Mouse (Mus musculus): ENCODE measurements around the gene Eepd1. TPM values are rescaled to one million over a fixed set of nuclear protein-coding genes. Genes with fewer than 3 reads are reported as not detected.

Eepd1 gene
- polyA plus RNA-seq, 1 experiment from 2014 or later: 6.9 TPM

DNA sequence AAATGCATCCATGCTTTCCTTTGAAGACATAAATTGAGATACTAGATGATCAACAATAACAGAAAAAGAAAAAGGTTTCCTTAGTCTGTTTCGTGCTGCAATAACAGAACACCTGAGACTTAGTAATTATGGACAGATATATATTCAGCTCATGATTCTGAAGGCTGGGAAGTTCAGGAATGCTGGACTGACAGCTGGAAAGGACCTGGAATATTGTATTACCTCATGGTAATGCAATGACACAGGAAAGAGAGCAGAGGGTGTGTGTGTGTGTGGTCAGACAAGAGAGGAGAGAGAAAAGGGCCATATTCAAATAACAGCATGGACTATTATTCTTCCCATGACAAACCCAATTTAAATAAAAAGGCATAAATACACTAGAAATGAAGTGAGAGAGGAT lies 17.0 kb upstream of the Eepd1 start:
- Histone ChIP-seq H3K9ac (replicated peaks; ENCODE audit: low read length) (no peak overlapping the region), H3K4me2 (ENCODE audit: low read length) (no peak overlapping the region), H3K4me3 (replicated peaks; ENCODE audit: low read depth, low read length) (no peak overlapping the region), H3K27me3 (ENCODE audit: control insufficient read depth, insufficient read depth, low read length) (no peaks in the 10 kb centered on the region), H3K27ac (replicated peaks; ENCODE audit: low read depth, low read length) (no peak overlapping the region), H3K9me3 (ENCODE audit: control insufficient read depth, low read length) (no peaks in the 10 kb centered on the region), H3K36me3 (ENCODE audit: control insufficient read depth, insufficient read depth, low read length) (no peaks in the 10 kb centered on the region), H3K4me1 (ENCODE audit: control insufficient read depth, insufficient read depth, low read length) (no peaks in the 10 kb centered on the region)
- no peak for DNase-seq
- WGBS: 87% methylated on average over 1 of the region's 1 CpGs
- no peak for ATAC-seq (ENCODE audit: low FRiP score, low TSS enrichment)

DNA sequence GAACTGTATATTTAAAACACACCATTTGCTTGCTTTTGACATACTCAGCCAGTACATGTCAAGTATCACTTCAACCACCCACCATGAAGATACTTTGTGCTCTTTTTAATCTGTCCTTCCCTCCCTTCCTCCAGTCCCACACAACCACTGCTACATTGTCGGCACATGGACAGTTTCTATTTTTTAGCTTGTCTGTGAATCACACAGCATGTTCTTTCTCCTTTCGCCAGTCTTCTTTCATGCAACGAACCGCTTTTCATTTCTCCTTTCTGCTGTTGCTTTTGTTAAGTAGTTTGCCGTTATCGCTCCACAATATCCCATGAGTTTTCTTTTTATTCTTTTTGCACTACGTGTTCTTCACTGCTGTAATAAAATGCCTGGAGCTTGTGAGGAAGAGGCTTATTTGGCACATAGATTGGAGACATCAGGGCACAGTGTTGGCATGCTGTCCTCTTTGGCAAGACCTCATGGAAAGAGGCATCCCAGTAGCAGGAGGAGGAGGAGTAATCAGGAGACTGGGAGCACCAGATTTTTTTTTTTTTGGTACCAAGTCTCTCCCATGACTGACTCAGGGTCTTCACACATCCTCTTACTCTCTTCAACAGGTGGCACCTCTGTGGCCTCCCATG lies 1.8 kb upstream of the Eepd1 start:
- Histone ChIP-seq H3K36me3 (ENCODE audit: control insufficient read depth, insufficient read depth, low read length) (no peaks in the 10 kb centered on the region), H3K4me2 (ENCODE audit: low read length) (no peak overlapping the region), H3K27me3 (ENCODE audit: control insufficient read depth, insufficient read depth, low read length) (no peaks in the 10 kb centered on the region), H3K27ac (replicated peaks; ENCODE audit: low read depth, low read length) (no peak overlapping the region), H3K9me3 (ENCODE audit: control insufficient read depth, low read length) (no peaks in the 10 kb centered on the region), H3K4me1 (ENCODE audit: control insufficient read depth, insufficient read depth, low read length) (peaks cover 5% of the 10 kb centered on the region; the same call in 1 of the 2 replicates), H3K4me3 (replicated peaks; ENCODE audit: low read depth, low read length) (no peak overlapping the region), H3K9ac (replicated peaks; ENCODE audit: low read length) (no peak overlapping the region)
- WGBS: 92% methylated on average over 7 of the region's 7 CpGs
- ATAC-seq (ENCODE audit: low FRiP score, low TSS enrichment): no peak
- DNase-seq: no peak

DNA sequence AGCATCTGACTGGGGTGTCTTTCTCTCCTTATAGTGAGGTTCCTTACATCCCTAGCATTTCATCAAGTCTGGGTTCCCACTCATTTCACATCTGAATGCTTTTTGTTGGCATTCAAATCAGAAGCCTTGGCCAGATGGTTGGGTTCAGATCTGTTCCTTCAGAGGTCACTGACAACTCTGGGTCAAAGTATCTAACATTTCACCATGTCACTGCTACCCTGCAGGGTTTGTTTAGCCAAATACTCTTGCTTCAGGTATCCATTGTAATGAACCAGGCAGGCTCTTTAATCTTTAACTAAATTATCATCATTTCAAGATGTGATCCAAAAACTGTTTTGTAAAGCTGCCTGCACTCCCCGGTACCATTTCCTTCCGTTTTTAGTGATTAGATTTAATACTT lies 671 bp upstream of the Eepd1 start:
- Histone ChIP-seq H3K27ac (replicated peaks; ENCODE audit: low read depth, low read length) (no peak overlapping the region), H3K9ac (replicated peaks; ENCODE audit: low read length) (no peak overlapping the region), H3K4me1 (ENCODE audit: control insufficient read depth, insufficient read depth, low read length) (peaks cover 8% of the 10 kb centered on the region; the same call in 1 of the 2 replicates), H3K27me3 (ENCODE audit: control insufficient read depth, insufficient read depth, low read length) (no peaks in the 10 kb centered on the region), H3K4me2 (ENCODE audit: low read length) (no peak overlapping the region; the same call in 1 of the 2 replicates), H3K36me3 (ENCODE audit: control insufficient read depth, insufficient read depth, low read length) (no peaks in the 10 kb centered on the region), H3K4me3 (replicated peaks; ENCODE audit: low read depth, low read length) (no peak overlapping the region), H3K9me3 (ENCODE audit: control insufficient read depth, low read length) (no peaks in the 10 kb centered on the region)
- ATAC-seq (ENCODE audit: low FRiP score, low TSS enrichment) (no peak), DNase-seq (no peak)
- WGBS: 94% methylated on average over 2 of the region's 2 CpGs

DNA sequence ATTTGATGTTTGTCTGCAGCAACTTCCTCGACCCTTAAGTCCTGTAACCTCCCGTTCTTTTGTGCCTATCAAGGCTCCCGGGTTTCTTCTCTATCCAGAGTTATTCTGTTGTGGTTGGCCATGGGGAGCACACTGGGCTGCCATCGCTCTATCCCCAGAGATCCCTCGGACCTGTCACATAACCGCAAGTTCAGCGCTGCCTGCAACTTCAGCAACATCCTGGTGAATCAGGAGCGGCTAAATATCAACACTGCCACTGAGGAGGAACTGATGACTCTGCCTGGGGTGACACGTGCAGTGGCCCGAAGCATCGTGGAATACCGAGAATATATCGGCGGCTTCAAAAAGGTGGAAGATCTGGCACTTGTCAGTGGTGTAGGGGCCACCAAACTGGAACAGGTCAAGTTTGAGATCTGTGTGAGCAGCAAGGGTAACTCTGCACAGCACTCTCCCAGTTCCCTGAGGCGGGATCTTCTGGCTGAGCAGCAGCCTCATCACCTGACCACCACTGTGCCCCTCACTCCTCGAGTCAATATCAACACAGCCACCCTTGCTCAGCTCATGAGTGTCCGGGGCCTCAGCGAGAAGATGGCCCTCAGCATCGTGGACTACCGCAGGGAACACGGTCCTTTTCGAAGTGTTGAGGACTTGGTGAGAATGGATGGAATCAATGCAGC lies 1.1 kb downstream of the Eepd1 start:
- ATAC-seq (ENCODE audit: low FRiP score, low TSS enrichment) (no peak), DNase-seq (no peak)
- no peak overlapping the region for H3K9ac ChIP-seq (replicated peaks; ENCODE audit: low read length)
- H3K27me3 ChIP-seq (ENCODE audit: control insufficient read depth, insufficient read depth, low read length): no peaks in the 10 kb centered on the region
- peak overlapping the region; percentile 77 for H3K4me2 ChIP-seq (ENCODE audit: low read length)
- 48% methylated on average over 22 of the region's 22 CpGs for WGBS
- peaks cover 8% of the 10 kb centered on the region; the same call in 1 of the 2 replicates for H3K4me1 ChIP-seq (ENCODE audit: control insufficient read depth, insufficient read depth, low read length)
- no peaks in the 10 kb centered on the region for H3K36me3 ChIP-seq (ENCODE audit: control insufficient read depth, insufficient read depth, low read length)
- H3K4me3 ChIP-seq (replicated peaks; ENCODE audit: low read depth, low read length): peak overlapping the region; percentile 50
- no peaks in the 10 kb centered on the region for H3K9me3 ChIP-seq (ENCODE audit: control insufficient read depth, low read length)
- H3K27ac ChIP-seq (replicated peaks; ENCODE audit: low read depth, low read length): no peak overlapping the region

DNA sequence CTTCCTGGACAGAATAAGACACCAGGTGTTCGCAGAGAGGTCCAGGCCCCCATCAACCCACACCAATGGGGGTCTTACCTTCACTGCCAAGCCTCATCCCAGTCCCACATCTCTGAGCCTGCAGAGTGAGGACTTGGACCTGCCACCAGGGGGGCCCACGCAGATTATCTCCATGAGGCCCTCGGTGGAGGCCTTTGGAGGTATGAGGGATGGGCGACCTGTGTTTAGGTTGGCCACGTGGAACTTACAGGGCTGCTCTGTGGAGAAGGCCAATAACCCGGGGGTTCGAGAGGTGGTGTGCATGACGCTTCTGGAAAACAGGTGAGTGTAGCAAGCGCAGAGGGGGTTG lies 1.6 kb downstream of the Eepd1 start:
- WGBS: 85% methylated on average over 9 of the region's 9 CpGs
- no peak overlapping the region for H3K27ac ChIP-seq (replicated peaks; ENCODE audit: low read depth, low read length)
- H3K36me3 ChIP-seq (ENCODE audit: control insufficient read depth, insufficient read depth, low read length): no peaks in the 10 kb centered on the region
- no peak overlapping the region for H3K9ac ChIP-seq (replicated peaks; ENCODE audit: low read length)
- H3K27me3 ChIP-seq (ENCODE audit: control insufficient read depth, insufficient read depth, low read length): no peaks in the 10 kb centered on the region
- no peak for DNase-seq
- no peaks in the 10 kb centered on the region for H3K9me3 ChIP-seq (ENCODE audit: control insufficient read depth, low read length)
- no peak for ATAC-seq (ENCODE audit: low FRiP score, low TSS enrichment)
- H3K4me2 ChIP-seq (ENCODE audit: low read length): peak overlapping the region; percentile 77
- peaks cover 8% of the 10 kb centered on the region; the same call in 1 of the 2 replicates for H3K4me1 ChIP-seq (ENCODE audit: control insufficient read depth, insufficient read depth, low read length)
- H3K4me3 ChIP-seq (replicated peaks; ENCODE audit: low read depth, low read length): no peak overlapping the region

DNA sequence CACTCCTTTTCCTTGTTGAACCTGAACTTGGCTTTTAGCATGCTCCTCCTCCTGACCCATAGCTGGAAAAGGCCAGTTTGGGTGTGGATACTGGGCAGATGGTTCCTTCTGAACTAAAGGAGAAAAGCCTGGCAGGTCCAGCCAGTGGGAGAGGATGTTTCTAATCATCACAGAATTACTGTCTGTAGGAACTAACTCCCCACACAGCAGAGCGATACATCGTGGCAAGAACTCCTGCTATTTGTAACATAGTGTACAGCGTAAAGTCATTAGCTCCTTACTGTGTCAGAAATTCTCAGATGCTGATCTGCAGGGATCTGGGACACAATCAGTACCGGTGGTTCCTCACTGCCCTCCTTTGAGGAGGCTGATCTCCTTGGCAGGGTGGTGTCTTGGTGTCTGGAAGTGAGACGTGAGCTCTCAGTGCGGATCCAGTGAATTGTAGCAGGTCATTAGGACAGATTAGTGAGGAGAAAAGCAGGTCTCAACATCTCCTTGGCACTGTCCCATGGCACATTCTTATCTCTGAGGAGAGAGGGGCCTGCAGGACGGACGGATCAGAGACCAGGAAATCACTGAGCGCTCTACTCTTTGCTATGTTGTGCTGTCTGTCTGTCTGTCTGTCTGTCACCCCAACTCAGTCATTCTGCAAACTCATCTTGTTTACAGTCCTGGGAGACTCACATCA lies 2.7 kb downstream of the Eepd1 start:
- Histone ChIP-seq H3K36me3 (ENCODE audit: control insufficient read depth, insufficient read depth, low read length) (no peaks in the 10 kb centered on the region), H3K27ac (replicated peaks; ENCODE audit: low read depth, low read length) (no peak overlapping the region), H3K9ac (replicated peaks; ENCODE audit: low read length) (no peak overlapping the region), H3K4me3 (replicated peaks; ENCODE audit: low read depth, low read length) (no peak overlapping the region), H3K27me3 (ENCODE audit: control insufficient read depth, insufficient read depth, low read length) (no peaks in the 10 kb centered on the region), H3K9me3 (ENCODE audit: control insufficient read depth, low read length) (no peaks in the 10 kb centered on the region), H3K4me1 (ENCODE audit: control insufficient read depth, insufficient read depth, low read length) (peaks cover 8% of the 10 kb centered on the region; the same call in 1 of the 2 replicates), H3K4me2 (ENCODE audit: low read length) (peak overlapping the region; percentile 22)
- DNase-seq (no peak), ATAC-seq (ENCODE audit: low FRiP score, low TSS enrichment) (no peak)
- WGBS: 78% methylated on average over 9 of the region's 9 CpGs

DNA sequence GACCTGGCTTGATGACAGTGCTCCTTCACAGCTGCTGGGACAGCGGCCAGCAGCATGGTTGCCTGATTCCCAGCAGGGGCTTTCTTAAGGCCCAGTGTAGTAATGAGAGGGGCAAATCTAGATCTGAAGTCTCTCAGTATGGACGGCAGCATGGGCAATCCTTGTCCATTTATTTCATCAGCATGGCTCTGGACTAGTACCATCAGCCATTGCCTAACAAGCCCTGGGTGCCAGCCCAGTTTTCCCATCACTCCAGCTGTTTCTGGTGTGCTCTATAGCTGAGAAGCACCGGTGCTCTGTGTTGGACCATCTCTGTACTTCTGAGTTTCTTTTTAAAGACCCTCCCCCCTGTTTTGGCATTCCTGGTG lies 3.3 kb downstream of the Eepd1 start:
- Histone ChIP-seq H3K27ac (replicated peaks; ENCODE audit: low read depth, low read length) (no peak overlapping the region), H3K36me3 (ENCODE audit: control insufficient read depth, insufficient read depth, low read length) (no peaks in the 10 kb centered on the region), H3K9ac (replicated peaks; ENCODE audit: low read length) (no peak overlapping the region), H3K4me3 (replicated peaks; ENCODE audit: low read depth, low read length) (no peak overlapping the region), H3K27me3 (ENCODE audit: control insufficient read depth, insufficient read depth, low read length) (no peaks in the 10 kb centered on the region), H3K9me3 (ENCODE audit: control insufficient read depth, low read length) (no peaks in the 10 kb centered on the region), H3K4me1 (ENCODE audit: control insufficient read depth, insufficient read depth, low read length) (peaks cover 8% of the 10 kb centered on the region; the same call in 1 of the 2 replicates), H3K4me2 (ENCODE audit: low read length) (peak overlapping the region; percentile 22)
- WGBS: 66% methylated on average over 3 of the region's 3 CpGs
- DNase-seq (no peak), ATAC-seq (ENCODE audit: low FRiP score, low TSS enrichment) (no peak)

DNA sequence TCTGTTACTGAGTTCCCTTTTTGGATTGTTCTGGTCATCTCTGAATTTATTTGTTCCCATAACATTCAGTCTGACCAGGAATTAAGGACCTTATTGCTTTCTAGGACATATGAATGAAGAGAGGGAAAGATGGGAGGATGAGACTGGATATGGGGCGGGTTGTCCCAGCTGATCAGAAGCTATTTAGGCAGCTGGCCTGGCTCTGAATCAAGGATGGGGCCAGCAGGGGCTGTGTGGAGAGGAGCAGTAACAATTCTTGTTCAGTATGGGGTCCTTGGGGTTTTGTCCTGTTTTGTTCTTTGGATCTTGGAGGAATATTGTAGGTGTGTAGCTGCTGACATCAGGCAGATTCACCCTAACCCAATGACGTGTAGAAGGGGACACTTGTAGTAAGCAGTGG lies 3.7 kb downstream of the Eepd1 start:
- H3K4me2 ChIP-seq (ENCODE audit: low read length): peak overlapping the region; percentile 22
- H3K27me3 ChIP-seq (ENCODE audit: control insufficient read depth, insufficient read depth, low read length): no peaks in the 10 kb centered on the region
- H3K27ac ChIP-seq (replicated peaks; ENCODE audit: low read depth, low read length): no peak overlapping the region
- DNase-seq (no peak), ATAC-seq (ENCODE audit: low FRiP score, low TSS enrichment) (no peak)
- H3K9ac ChIP-seq (replicated peaks; ENCODE audit: low read length): no peak overlapping the region
- peaks cover 8% of the 10 kb centered on the region; the same call in 1 of the 2 replicates for H3K4me1 ChIP-seq (ENCODE audit: control insufficient read depth, insufficient read depth, low read length)
- WGBS: 83% methylated on average over 2 of the region's 2 CpGs
- H3K36me3 ChIP-seq (ENCODE audit: control insufficient read depth, insufficient read depth, low read length): no peaks in the 10 kb centered on the region
- H3K9me3 ChIP-seq (ENCODE audit: control insufficient read depth, low read length): no peaks in the 10 kb centered on the region
- no peak overlapping the region for H3K4me3 ChIP-seq (replicated peaks; ENCODE audit: low read depth, low read length)
